Mouse (Mus musculus) left cerebral cortex, postnatal 36 days (tissue): ENCODE results near the gene Polr2b. TPM values are rescaled to one million over a fixed set of nuclear protein-coding genes. Genes with fewer than 3 reads are reported as not detected.

Experiments
- DNase-seq, 2 experiments: peaks; one replicate each; pipeline ENCODE4 v3.0.0; 2021 to 2022; ENCODE audit warnings: low spot score in 2 of 2, mixed read lengths in 1 of 2
- intact Hi-C: fragments of 180-260 bp; cut with DNase I; formaldehyde crosslinking; loops from one replicate; pipeline ENCODE4 v1.15.1; 2025
- total RNA-seq, 2 experiments: library from RNA; stranded (reverse); gene quantifications; 2 replicates each; pipeline ENCODE4 v1.2.3; 2021

The Polr2b gene
- total RNA-seq, 2 experiments from 2014 or later, result 45.6 to 45.8 TPM

DNA sequence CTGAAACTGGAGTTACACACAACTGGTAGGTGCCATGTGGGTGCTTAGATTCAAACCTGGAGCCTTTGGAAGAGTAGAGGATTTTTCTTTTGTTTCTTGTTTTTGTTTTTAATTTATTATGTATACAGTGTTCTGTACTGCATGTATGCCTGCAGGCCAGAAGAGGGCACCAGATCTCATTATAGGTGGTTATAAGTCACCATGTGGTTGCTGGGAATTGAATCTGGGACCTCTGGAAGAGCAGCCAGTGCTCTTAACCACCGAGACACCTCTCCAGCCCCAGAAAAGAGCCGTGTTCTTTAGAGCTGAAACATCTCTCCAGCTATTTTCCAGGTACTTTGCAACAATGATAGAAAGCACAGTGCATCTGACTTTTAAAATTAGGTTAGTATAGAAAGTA lies 19.3 kb upstream of the Polr2b start:
- no peak for DNase-seq
- intact Hi-C loops, result no loop called here

DNA sequence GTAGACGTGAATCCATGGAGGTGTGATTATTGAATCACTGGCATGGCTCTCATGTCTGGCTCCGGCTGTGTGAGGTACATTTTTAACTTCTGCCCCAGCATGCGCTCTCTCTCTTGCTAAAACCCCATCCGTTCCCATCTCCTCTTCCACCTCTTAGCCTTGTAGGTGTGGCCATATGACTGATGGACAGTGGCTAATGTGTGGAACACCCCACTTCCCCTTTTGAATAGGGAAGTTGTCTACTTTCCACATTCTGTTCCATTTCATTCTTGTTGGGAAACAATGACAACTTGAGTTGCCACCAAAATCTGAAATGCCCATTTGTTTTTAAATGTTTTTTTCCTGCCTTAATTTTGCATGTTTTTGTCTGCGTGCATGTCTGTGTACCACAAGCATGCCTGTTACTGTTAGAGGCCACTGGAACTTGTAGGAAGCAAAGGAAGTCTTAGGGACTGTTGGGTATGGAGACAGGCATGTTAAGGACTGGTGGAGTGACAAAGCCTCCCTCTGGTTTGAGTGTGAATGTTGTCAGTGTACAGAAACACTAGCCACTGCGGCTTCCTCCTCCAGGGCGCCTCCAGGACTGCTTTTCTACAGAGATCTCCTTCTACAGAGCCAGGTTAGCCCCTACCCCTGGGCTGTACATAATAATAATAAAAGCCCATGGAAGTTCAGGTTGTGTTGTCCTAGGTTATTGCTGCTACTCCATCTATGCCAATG lies 17.0 kb upstream of the Polr2b start:
- intact Hi-C loops, result no loop called here

DNA sequence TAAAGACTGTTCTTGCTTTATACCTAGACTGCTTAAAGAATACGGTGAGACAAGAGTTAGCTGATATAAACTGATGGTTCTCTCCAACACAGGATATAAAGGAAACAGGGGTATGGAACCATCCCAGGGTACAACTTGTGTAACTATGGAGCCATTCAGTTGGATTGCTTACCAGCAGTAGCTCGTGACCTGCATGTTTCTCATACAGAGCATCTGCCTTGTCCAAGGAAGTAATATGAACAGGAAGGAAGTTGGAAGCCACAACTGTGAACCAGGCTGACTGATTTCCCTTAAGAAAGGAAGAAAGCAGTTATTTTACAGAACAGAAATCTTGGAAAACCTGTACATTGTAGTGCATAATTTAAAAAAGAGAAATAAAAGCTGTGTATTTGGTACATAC lies 10.5 kb upstream of the Polr2b start:
- DNase-seq, result no peak
- intact Hi-C loops, result no loop called here

More for the DNA sequence above, 17.0 kb upstream of the Polr2b start:
- DNase-seq, result no peak

DNA sequence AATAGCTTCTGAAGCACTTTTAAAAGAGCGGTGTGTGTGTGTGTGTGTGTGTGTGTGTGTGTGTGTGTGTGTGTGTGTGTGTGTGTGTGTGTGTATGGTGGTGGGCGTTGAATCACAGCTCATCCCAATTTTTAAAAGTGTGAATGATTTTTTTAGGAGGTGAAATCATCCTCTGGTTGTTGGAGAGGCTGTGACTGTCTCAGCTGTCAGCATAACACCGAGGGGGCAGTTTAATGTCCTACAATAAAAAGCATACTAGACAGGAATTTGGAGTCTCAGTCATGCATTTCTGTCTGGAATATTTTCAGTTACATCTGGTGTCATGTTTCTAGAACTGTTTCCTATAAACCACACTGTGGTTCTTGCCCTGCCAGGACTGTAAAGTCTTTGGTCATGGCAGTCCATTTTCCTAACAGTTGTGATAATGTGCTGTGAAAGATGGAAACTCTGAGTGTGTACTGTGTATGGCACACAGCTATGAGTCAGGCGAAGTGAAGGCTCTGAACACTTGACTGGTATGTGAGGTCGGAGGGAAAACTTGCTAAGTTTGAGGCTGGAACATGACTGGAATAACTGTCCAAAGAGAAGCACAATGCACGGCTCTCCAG lies 8.5 kb upstream of the Polr2b start:
- no peak for DNase-seq
- intact Hi-C loops, result no loop called here

DNA sequence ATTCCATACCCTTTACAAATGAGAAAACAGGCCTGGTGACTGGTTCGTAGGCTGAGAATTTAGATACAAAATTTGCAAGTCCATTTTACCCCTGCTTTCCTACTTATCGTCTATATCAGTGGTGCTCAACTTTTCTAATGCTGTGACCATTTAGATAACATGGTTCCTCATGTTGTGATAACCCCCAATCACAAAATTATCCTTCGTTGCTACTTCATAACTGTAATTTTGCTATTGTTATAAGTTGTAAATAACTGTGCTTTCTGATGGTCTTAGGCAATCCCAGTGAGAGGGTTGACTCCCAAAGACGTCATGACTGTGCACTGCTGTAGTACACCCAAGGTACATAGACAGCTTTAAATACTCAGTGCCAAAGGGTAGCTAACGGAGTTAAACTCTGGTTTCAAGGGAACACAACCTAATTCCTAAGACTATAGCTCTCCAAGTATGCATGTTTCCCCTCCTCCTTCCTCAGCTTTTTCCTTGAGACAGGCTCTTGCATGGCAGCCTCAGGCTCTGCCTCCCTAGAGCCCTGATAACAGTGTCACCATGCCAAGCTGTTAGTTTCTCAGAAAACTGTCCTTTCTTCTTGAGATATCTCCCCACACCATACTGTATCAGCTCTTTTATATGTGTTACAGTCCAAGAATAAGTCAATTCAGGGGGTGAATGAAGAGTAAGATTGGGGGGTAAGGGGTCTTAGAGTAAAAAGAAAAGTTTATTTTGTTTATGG lies 2.0 kb upstream of the Polr2b start:
- intact Hi-C loops, result no loop called here
- no peak for DNase-seq

DNA sequence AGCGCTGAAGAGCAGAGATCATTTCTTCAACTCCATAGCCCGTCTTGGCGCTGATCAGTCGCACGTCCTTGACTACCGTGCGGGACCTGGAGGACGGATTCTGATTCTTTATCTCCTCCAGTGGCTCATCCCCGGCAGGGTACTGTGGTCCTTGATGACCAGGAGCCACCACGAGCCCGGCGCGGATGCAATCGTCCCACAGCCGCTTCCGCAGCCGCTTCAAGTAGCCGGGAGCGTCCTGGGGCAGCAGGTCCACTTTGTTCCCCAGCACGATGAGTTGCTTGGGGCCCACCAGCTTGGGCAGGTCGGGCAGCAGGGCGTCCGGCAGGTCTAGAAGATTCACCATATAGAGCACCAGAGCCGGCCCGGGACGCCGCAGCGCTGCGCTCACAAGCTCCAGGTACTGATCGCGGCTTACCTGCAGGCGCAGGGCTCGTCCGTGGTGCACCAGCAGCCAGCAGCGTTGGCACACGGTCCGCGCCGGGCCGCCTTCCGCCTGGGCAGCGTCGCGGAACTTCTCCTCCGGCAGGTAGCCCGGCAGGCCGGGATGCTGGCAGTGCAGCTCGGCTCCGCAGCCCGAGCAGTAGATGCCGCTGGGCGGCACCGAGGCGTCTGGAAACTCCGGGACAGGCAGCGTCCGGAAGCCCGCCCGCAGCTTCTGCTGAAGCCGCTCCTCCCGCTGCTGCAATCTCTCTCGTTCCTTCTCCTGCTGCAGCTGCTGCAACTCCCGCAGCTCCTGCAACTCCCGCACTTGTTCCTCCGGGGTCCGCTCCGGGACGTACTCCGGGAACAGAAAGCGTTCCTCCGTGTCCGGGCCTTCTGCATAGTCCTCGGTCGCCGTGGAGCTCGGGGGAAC lies 668 bp upstream of the Polr2b start:
- intact Hi-C loops, result no loop called here
- DNase-seq, result peak; percentile 8 to 13

DNA sequence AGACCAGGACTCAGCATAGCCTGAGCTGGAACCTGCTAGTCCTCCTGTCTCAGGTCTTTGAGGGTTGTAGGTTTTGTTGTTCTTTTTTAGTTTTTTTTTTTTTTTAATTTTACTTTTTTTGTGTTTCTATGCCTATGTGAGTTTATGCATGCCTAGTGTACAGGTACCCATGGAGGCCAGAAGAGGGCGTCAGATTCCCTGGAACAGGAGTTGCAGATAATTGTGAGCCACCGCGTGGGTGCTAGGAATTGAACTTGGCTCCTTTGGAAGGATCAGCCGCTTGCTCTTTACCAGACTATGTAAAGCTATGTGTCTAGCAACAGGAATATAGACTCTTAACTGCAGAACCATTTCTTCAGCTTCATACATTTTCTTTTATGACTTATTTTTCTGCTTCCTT lies 4.3 kb downstream of the Polr2b start:
- no peak for DNase-seq
- intact Hi-C loops, result no loop called here

DNA sequence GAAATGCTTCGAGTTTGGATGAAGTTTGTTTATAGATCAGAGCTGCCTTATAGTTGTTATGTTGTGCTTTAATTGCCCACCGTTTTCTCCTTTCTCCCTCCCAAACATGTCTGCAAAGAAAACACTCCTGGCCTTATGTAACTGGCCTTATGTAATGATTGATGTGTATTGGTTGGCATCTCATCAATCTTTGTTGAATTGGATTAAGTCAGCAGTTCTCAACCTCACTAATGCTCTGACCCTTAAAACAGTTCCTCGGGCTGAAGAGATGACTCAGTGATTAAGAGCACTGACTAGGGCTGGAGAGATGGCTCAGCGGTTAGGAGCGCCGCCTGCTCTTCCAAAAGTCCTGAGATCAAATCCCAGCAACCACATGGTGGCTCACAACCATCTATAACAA lies 5.0 kb downstream of the Polr2b start:
- intact Hi-C loops, result no loop called here
- no peak for DNase-seq

DNA sequence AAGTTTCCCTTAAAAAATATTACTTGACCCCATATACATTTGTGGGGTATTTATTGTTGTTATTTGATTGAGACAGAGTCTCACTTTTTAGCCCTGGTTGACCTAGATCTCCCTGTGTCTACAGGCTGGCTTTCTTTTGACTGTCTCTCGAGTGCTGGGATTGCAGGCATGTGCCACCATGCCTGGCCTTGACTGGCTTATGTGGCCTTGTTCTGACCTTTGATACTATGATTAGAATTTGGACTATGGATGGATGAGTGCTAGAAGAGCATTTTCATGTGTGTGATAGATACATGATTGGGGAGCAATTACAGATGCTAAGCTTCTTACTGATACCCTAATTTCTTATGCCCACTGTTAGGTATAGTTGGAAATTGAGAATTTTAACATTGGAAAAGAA lies 15.0 kb downstream of the Polr2b start:
- intact Hi-C loops, result loop anchor here (10.0 kb wide), 1 partner anchor 330 kb away; no protein-coding TSS in a partner anchor
- DNase-seq, result no peak

DNA sequence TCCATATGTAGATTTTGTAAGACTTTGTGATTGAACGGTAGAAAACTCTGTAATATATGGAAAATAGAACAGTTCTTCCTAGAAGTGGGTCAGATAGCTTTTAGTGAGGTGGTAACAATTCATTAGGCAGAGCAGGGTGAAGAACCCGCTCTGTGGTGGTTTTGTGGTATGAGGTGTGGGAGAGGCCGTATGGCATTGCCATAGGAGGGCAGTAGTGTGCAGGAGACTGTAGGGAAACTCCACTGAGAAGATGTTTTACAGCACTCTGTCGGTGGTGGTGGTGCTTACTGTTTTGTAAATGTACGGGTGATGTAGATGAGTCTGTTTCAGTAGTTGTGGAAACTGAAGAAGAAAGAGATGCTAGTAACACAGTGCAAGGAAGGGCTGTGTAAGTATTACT lies 20.2 kb downstream of the Polr2b start:
- intact Hi-C loops, result no loop called here
- DNase-seq, result no peak

DNA sequence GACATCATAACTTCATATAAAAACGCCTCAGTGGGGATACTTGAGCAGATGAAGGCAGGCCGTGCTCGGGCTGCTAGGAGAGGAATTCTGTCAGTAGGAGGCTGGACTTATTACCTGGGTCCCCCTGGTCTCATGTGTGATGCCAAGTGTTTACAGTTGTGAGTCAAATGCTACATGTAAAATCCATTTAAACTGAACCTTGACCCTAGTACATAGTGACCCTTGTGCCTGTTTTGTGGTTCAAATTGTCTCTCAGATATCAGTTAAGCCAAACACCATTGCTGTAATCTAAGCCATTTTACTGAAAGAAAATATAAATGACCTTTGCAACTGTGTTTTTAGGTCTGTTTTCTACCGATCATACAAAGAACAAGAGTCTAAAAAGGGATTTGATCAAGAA lies 30.1 kb downstream of the Polr2b start:
- intact Hi-C loops, result no loop called here

DNA sequence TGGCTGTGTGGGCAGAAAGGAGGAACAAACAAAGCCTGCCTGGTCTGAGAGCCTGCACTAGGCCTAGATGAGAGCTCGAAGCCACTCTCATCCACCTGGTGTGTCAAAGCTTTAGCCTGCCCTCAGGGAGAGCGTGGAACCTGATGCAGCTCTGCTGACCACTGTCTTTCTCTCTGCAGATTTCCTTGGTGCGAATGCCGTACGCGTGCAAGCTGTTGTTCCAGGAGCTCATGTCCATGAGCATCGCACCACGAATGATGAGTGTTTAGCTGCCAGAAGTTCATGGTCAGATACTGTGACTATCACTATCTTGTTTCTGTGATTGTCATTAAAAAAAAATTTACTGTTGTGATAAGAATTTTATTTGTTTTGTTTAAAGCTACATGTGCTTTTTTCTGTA lies 39.0 kb downstream of the Polr2b start:
- intact Hi-C loops, result no loop called here
- no peak for DNase-seq

More for the DNA sequence above, 30.1 kb downstream of the Polr2b start:
- no peak for DNase-seq

DNA sequence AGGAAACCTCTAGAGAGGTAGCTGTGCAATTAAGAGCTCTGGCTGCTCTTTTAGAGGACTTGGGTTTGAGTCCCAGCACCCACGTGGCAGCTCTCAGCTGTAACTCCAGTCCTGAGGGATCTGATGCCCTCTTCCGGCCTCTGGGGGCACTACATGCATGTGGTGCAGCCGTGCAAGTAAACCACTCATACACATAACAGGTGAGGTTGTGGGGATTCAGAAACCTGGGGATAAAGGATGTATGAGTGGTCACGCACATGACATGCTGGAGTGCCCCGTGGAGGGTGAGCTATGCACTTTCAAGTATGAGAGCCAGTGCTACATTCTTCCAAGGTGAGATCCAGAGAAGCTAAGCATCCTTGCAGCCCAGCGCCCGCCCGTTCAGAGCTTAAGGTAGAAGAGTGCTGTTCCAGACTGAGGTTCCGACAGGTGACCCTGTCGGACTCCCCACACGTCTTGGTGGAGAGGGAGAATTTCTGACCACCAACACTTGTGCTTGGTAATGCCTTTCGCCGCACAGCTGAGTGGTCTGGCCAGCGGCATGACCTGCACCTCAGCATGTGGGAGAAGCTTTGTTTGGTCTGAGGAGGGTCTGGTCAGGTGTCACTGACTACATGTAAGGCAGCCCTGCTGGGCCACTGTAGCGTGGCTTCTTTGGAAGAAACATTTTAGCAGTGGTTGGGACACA lies 40.2 kb downstream of the Polr2b start:
- no peak for DNase-seq
- intact Hi-C loops, result no loop called here

DNA sequence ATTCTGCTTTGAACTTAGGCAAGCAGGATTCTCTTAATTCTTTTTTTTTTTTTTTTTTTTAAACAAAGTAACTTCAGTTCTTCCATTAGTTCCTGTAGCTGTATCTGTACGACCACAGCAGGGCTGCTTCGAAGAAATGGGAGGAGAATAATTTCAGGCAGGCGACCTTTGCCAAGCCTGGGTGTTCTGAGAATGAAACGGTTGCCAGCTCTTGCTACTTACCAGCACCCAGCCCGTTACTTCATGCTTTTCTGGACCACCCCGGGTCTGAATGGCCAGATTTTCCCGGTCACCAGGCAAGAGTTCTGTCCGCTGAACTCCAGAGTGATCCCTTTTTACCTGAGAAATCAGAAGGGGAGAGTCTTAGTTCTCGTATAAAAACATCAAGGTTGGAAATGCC lies 41.7 kb downstream of the Polr2b start:
- intact Hi-C loops, result no loop called here
- no peak for DNase-seq

DNA sequence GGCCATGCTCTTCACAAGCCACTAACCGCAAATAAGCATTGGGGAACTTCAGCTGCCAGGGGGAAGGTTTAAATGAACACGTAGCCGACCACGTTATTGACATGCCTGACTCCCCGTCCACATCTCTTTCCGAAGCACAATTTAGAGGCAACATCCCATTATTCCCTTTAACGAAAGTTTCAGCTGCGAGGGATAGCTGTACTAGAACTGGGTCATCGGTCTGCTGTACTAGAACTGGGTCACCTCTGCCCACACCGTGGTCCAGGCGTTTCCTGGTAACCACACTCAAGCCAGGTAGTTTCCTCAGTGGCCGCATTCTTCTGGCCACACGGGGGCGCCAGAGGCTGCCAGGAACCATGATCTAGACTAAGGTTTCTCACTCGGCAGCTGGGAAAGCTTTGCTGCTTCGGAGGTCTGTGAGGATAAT lies 44.4 kb downstream of the Polr2b start:
- intact Hi-C loops, result no loop called here

DNA sequence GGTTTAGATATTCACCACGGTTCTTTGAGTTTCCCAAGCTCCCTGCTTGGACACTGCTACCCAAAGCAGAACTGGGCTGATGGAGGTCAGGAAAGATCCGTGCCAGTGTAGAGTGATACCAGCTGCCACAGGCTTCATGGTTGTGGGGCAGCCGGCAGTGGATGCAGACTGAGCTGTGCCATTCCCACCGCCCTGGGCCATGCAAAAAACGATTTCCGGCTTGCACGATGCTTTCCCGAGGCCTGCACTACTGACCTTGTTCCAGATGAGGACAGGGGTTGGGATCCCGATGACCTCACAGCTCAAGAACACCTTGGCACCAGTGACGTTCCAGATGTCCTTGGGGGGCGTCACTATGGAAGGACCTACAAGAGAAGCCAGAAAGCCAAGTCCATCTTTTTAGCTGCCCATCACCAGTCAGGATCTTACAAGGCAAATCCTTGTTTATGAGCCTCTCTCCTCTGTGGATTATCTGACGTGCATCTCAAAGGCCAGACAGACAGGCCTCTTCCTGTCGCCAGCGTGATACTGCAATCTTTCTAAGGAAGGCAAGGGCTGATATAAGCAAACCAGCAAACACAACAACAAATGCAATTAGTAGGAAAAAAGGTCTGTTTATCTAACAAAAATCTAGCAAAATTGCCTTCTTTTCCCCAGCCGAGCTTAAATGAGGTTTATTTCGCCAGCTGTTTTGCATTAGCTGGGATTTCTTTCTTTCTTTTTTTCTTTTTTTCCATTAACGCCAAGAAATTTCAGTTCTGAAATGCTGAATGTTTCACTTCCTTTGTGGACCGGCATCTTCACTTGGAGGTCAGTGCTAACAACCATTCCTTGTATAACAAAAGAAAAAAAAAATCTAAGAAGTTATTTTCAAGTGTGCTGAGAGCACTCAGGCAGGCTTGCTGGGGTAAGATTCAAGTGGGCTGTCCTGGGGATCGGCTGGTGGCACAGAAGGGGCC lies 45.6 kb downstream of the Polr2b start:
- intact Hi-C loops, result loop anchor here (5.0 kb wide), 2 partner anchors 52 to 102 kb away; partner anchors contain the start of gene Igfbp7
- DNase-seq, result no peak

More for the DNA sequence above, 44.4 kb downstream of the Polr2b start:
- DNase-seq, result peak; percentile 88

DNA sequence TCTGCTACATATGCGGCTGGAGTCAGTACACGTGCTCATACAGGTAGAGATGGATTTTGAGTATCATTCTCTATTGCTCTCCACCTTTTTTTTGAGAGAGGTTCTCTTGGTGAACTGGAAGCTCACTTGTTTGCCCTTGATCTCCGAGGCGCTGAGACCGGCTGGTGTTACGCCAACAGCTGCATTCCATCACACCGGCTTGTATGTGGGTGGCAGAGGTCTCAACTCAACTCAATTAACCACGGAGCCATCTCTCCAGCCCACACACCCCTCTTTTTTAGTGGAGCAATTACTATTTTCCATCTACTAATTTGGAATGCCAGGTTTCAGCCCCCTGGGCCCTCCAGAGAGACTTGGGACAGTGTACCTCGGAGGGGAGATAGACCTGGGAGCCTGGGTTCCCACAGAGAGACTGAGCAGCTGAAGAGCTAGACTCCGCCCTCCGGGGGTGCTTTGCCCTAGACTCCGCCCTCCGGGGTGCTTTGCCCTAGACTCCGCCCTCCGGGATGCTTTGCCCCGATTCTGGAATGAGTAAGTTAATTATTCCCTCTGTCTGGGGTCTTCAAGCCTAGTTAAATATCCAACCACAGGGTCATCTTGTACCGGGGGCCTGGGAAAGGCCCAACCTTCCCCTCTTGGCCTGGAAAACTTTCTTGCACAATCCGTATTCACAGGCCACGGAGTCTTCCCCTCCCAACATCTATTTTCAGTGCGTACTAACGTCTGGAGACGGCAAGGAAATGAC lies 47.6 kb downstream of the Polr2b start:
- intact Hi-C loops, result loop anchor here (5.0 kb wide), 2 partner anchors 50 to 100 kb away; partner anchors contain the start of gene Igfbp7
- DNase-seq, result no peak
